Mouse (Mus musculus): ENCODE results near the gene Ttll10.

- no peak for TF ChIP-seq CTCF (IDR thresholded peaks at IDR 0.05; ENCODE audit: low read depth)
- TF ChIP-seq EP300 (IDR thresholded peaks at IDR 0.05; ENCODE audit: low read depth) = no peak
Measured at GRCm38 (mm10) chr4:156053113-156053512, 6.1 kb downstream of the Ttll10 start.

All from liver, postnatal 0 days (tissue).